ENCODE assay signal across 25 mouse cellular contexts in the genomic region with DNA sequence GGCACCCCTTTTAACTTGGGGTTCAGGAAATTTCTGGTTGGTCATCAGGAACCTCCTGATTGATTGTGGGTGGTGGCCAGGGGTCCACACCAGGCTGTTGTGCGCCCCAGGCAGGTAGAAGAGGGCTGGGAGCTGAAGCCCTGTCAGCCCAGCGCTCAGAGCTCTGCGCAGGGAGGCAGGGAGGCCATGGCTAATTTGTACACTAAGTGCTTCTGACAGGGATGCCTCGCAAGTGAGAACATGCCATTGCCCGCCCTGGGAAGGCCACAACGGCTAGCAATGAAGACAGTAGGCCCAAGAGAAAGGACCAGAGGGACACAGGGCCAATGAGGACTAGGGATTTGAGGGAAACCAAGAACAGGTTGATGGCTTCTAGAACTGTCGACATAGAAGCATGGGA. TPM values are rescaled to one million over a fixed set of nuclear protein-coding genes. Genes with fewer than 3 reads are reported as not detected.
A peak's percentile ranks its signal among the peaks of the same experiment; 100 is the strongest.
DNase-seq lines count a peak whose midpoint lies in the region; ATAC-seq and TF ChIP-seq lines count a peak whose summit lies in the region.
"Had no signal": no experiment of that assay in that cellular context is flagged by ENCODE, and none has a peak within 500 bp of the region (broad histone marks: within the 10 kb centered on the region; RNA-seq: fewer than 3 reads in every experiment).

No protein-coding gene starts in this region.

- peak in 1 of 2 experiments; percentile 51 for DNase-seq in cerebellum, adult 2 months
- DNase-seq in cerebellum, adult 9-11 months = no peak
- DNase-seq in hindbrain, embryonic 11.5 days (ENCODE audit: low spot score) = no peak
- DNase-seq in retina, embryonic 14.5 days (ENCODE audit: low spot score) = peak; percentile 80
- DNase-seq in adrenal gland, adult 8-10 months = no peak
- DNase-seq: adrenal gland, postnatal 14 days; heart, postnatal 36 days; kidney, adult 18-20 months; kidney, postnatal 4 days; lung, postnatal 36 days; thymus, postnatal 14 days had no signal

- no peak overlapping the region for H3K4me3 ChIP-seq in cerebellum, adult 2 months (replicated peaks; ENCODE audit: insufficient read depth, low read depth, low read length)
- H3K4me3 ChIP-seq in hindbrain, embryonic 13.5 days = no peak overlapping the region
- H3K4me3 ChIP-seq in hindbrain, embryonic 11.5 days (ENCODE audit: low read depth, low read length) = no peak overlapping the region
- H3K4me3 ChIP-seq in midbrain, embryonic 13.5 days (replicated peaks) = no peak overlapping the region
- H3K4me3 ChIP-seq in midbrain, embryonic 16.5 days (ENCODE audit: low read depth, low read length) = no peak overlapping the region
- H3K4me3 ChIP-seq: embryonic facial prominence, embryonic 15.5 days; forebrain, embryonic 15.5 days; heart, embryonic 15.5 days; lung, embryonic 15.5 days; megakaryocyte, embryonic 14.5 days had no signal

- peaks cover 74% of the 10 kb centered on the region for H3K4me1 ChIP-seq in cerebellum, adult 2 months (ENCODE audit: control insufficient read depth, insufficient read depth, low read length)
- peaks cover 23% of the 10 kb centered on the region for H3K4me1 ChIP-seq in hindbrain, embryonic 13.5 days (replicated peaks)
- peaks cover 3% of the 10 kb centered on the region; the same call in 1 of the 2 replicates for H3K4me1 ChIP-seq in hindbrain, embryonic 11.5 days (replicated peaks; ENCODE audit: control insufficient read depth, insufficient read depth, low read length)
- H3K4me1 ChIP-seq in midbrain, embryonic 13.5 days (replicated peaks) = peaks cover 18% of the 10 kb centered on the region
- H3K4me1 ChIP-seq in midbrain, embryonic 16.5 days (ENCODE audit: control insufficient read depth, insufficient read depth, low read length) = peaks cover 4% of the 10 kb centered on the region

- H3K9ac ChIP-seq in hindbrain, embryonic 13.5 days = 0 out of 2 replicates have a peak overlapping the region, but pooled peaks have one; percentile 24
- H3K9ac ChIP-seq in hindbrain, embryonic 11.5 days (ENCODE audit: low read depth, low read length) = no peak overlapping the region
- no peak overlapping the region for H3K9ac ChIP-seq in midbrain, embryonic 13.5 days (replicated peaks)
- H3K9ac ChIP-seq in midbrain, embryonic 16.5 days (ENCODE audit: low read depth, low read length) = no peak overlapping the region
- H3K9ac ChIP-seq: embryonic facial prominence, embryonic 15.5 days; forebrain, embryonic 15.5 days; heart, embryonic 15.5 days; lung, embryonic 15.5 days had no signal

- ATAC-seq in hindbrain, embryonic 13.5 days (ENCODE audit: low FRiP score) = no peak
- no peak for ATAC-seq in hindbrain, embryonic 11.5 days (ENCODE audit: low FRiP score)
- no peak for ATAC-seq in midbrain, embryonic 13.5 days
- ATAC-seq in midbrain, embryonic 16.5 days = no peak
- ATAC-seq: forebrain, embryonic 15.5 days; inflammation-experienced regulatory T-cells, adult 6 months had no signal

- H3K4me2 ChIP-seq in hindbrain, embryonic 13.5 days = no peak overlapping the region
- no peak overlapping the region for H3K4me2 ChIP-seq in hindbrain, embryonic 11.5 days (replicated peaks; ENCODE audit: low read depth, low read length)
- no peak overlapping the region for H3K4me2 ChIP-seq in midbrain, embryonic 13.5 days (replicated peaks)
- H3K4me2 ChIP-seq in midbrain, embryonic 16.5 days (ENCODE audit: low read length) = no peak overlapping the region
- H3K4me2 ChIP-seq: embryonic facial prominence, embryonic 15.5 days; forebrain, embryonic 15.5 days; heart, embryonic 15.5 days; lung, embryonic 15.5 days had no signal

- no peaks in the 10 kb centered on the region for H3K27me3 ChIP-seq in cerebellum, adult 2 months (ENCODE audit: control insufficient read depth, insufficient read depth, low read length)
- H3K27me3 ChIP-seq in hindbrain, embryonic 13.5 days = peaks cover 30% of the 10 kb centered on the region
- H3K27me3 ChIP-seq in hindbrain, embryonic 11.5 days (ENCODE audit: control insufficient read depth, insufficient read depth, low read length) = peaks cover 17% of the 10 kb centered on the region
- peaks cover 26% of the 10 kb centered on the region for H3K27me3 ChIP-seq in midbrain, embryonic 13.5 days
- H3K27me3 ChIP-seq in midbrain, embryonic 16.5 days (ENCODE audit: control insufficient read depth, insufficient read depth, low read depth, low read length) = peaks cover 21% of the 10 kb centered on the region

- H3K27ac ChIP-seq in cerebellum, adult 2 months (ENCODE audit: insufficient read depth, low read length) = peak overlapping the region; percentile 68
- H3K27ac ChIP-seq in hindbrain, embryonic 13.5 days = no peak overlapping the region
- H3K27ac ChIP-seq in hindbrain, embryonic 11.5 days (ENCODE audit: low read depth, low read length) = no peak overlapping the region
- peak overlapping the region; percentile 12; the same call in 1 of the 2 replicates for H3K27ac ChIP-seq in midbrain, embryonic 13.5 days
- no peak overlapping the region for H3K27ac ChIP-seq in midbrain, embryonic 16.5 days (ENCODE audit: low read length)
- H3K27ac ChIP-seq: embryonic facial prominence, embryonic 15.5 days; forebrain, embryonic 15.5 days; heart, embryonic 15.5 days; lung, embryonic 15.5 days had no signal

- no peak for TF ChIP-seq CTCF in cerebellum, adult 2 months (IDR thresholded peaks at IDR 0.05; ENCODE audit: borderline replicate concordance, insufficient read depth, low read depth, low read length)

- 26% methylated on average over 7 of the region's 7 CpGs for WGBS in cerebellum, adult 2 months
- WGBS in hindbrain, embryonic 13.5 days = 73% methylated on average over 7 of the region's 7 CpGs
- 78% methylated on average over 7 of the region's 7 CpGs for WGBS in hindbrain, embryonic 11.5 days
- 73% methylated on average over 7 of the region's 7 CpGs for whole genome bisulfite sequencing in midbrain, embryonic 13.5 days
- WGBS in midbrain, embryonic 16.5 days = 77% methylated on average over 7 of the region's 7 CpGs

- H3K36me3 ChIP-seq in hindbrain, embryonic 13.5 days = peaks cover 39% of the 10 kb centered on the region
- 0 out of 2 replicates have a peak, but pooled peaks cover 6% of the 10 kb centered on the region for H3K36me3 ChIP-seq in hindbrain, embryonic 11.5 days (ENCODE audit: control insufficient read depth, insufficient read depth, low read length)
- H3K36me3 ChIP-seq in midbrain, embryonic 13.5 days = peaks cover 36% of the 10 kb centered on the region
- no peaks in the 10 kb centered on the region; the same call in 1 of the 2 replicates for H3K36me3 ChIP-seq in midbrain, embryonic 16.5 days (ENCODE audit: control insufficient read depth, insufficient read depth, low read length)

- H3K9me3 ChIP-seq in hindbrain, embryonic 13.5 days = no peaks in the 10 kb centered on the region
- H3K9me3 ChIP-seq in hindbrain, embryonic 11.5 days (ENCODE audit: control insufficient read depth, low read length) = no peaks in the 10 kb centered on the region
- no peaks in the 10 kb centered on the region for H3K9me3 ChIP-seq in midbrain, embryonic 13.5 days
- no peaks in the 10 kb centered on the region for H3K9me3 ChIP-seq in midbrain, embryonic 16.5 days (replicated peaks; ENCODE audit: control insufficient read depth, low read length, poor library complexity, severe bottlenecking)
- H3K9me3 ChIP-seq: embryonic facial prominence, embryonic 15.5 days; forebrain, embryonic 15.5 days; heart, embryonic 15.5 days; lung, embryonic 15.5 days; megakaryocyte, embryonic 14.5 days had no signal

- TF ChIP-seq POLR2A in cerebellum, adult 2 months (IDR thresholded peaks at IDR 0.05; ENCODE audit: borderline replicate concordance, insufficient read depth, low read length) = no peak

RNA-seq across cellular contexts. Expression of a gene that starts 4.3 kb away (rescaled TPM):
- 13.4 and 14.0 TPM in 2 replicates for polyA plus RNA-seq in cerebellum, adult 2 months (2012; rRNA removed)
- polyA plus RNA-seq in hindbrain, embryonic 13.5 days (2015; fragmentation: Nextera tagmentation; extraction: Ambion mirVana) = 0.56 and 0.77 TPM in 2 replicates
- 0.18 and 0.19 TPM in 2 replicates for polyA plus RNA-seq in hindbrain, embryonic 11.5 days (2014; fragmentation: Nextera tagmentation; extraction: Ambion mirVana)
- polyA plus RNA-seq in midbrain, embryonic 13.5 days (2015; fragmentation: Nextera tagmentation; extraction: Ambion mirVana) = 0.48 and 0.62 TPM in 2 replicates
- 2.8 and 3.1 TPM in 2 replicates for polyA plus RNA-seq in midbrain, embryonic 16.5 days (2015; fragmentation: Nextera tagmentation; extraction: Ambion mirVana)
- total RNA-seq in adrenal gland, adult 8-10 months (2022) = not detected
- total RNA-seq: adrenal gland, postnatal 14 days; gastrocnemius, adult 8-10 months; liver, adult 2 months had no signal
- polyA plus RNA-seq: inflammation-experienced regulatory T-cells, adult 6 months; liver, adult 2 months; neural tube, embryonic 11.5 days; spleen, adult 2 months had no signal

RNA-seq across cellular contexts. Expression of a gene that starts 11.9 kb away (rescaled TPM):
- 1.9 and 2.5 TPM in 2 replicates for polyA plus RNA-seq in cerebellum, adult 2 months (2012; rRNA removed)
- 0.09 TPM in 1 of 2 replicates, not detected in the other for polyA plus RNA-seq in hindbrain, embryonic 13.5 days (2015; fragmentation: Nextera tagmentation; extraction: Ambion mirVana)
- polyA plus RNA-seq in hindbrain, embryonic 11.5 days (2014; fragmentation: Nextera tagmentation; extraction: Ambion mirVana) = 0.15 and 0.27 TPM in 2 replicates
- 0.12 TPM in 1 of 2 replicates, not detected in the other for polyA plus RNA-seq in midbrain, embryonic 13.5 days (2015; fragmentation: Nextera tagmentation; extraction: Ambion mirVana)
- 0.16 and 0.78 TPM in 2 replicates for polyA plus RNA-seq in midbrain, embryonic 16.5 days (2015; fragmentation: Nextera tagmentation; extraction: Ambion mirVana)
- total RNA-seq in adrenal gland, adult 8-10 months (2022) = not detected
- total RNA-seq: gastrocnemius, adult 8-10 months; left cerebral cortex, postnatal 25 days had no signal
- polyA plus RNA-seq: forebrain, embryonic 15.5 days; inflammation-experienced regulatory T-cells, adult 6 months had no signal

RNA-seq across cellular contexts. Expression of a gene that starts 11.9 kb away (rescaled TPM):
- 170 and 191 TPM in 2 replicates for polyA plus RNA-seq in cerebellum, adult 2 months (2012; rRNA removed)
- 57.1 and 58.9 TPM in 2 replicates for polyA plus RNA-seq in hindbrain, embryonic 13.5 days (2015; fragmentation: Nextera tagmentation; extraction: Ambion mirVana)
- 45.4 and 47.4 TPM in 2 replicates for polyA plus RNA-seq in hindbrain, embryonic 11.5 days (2014; fragmentation: Nextera tagmentation; extraction: Ambion mirVana)
- 56.9 and 58.0 TPM in 2 replicates for polyA plus RNA-seq in midbrain, embryonic 13.5 days (2015; fragmentation: Nextera tagmentation; extraction: Ambion mirVana)
- 71.3 and 85.3 TPM in 2 replicates for polyA plus RNA-seq in midbrain, embryonic 16.5 days (2015; fragmentation: Nextera tagmentation; extraction: Ambion mirVana)
- total RNA-seq in adrenal gland, adult 8-10 months (2022) = 100 to 1,000 TPM; 101 to 126 (median 111) TPM

RNA-seq across cellular contexts. Expression of a gene that starts 29.0 kb away (rescaled TPM):
- 88.7 and 92.8 TPM in 2 replicates for polyA plus RNA-seq in cerebellum, adult 2 months (2012; rRNA removed)
- polyA plus RNA-seq in hindbrain, embryonic 13.5 days (2015; fragmentation: Nextera tagmentation; extraction: Ambion mirVana) = 20.4 and 21.6 TPM in 2 replicates
- polyA plus RNA-seq in hindbrain, embryonic 11.5 days (2014; fragmentation: Nextera tagmentation; extraction: Ambion mirVana) = 19.5 and 20.3 TPM in 2 replicates
- polyA plus RNA-seq in midbrain, embryonic 13.5 days (2015; fragmentation: Nextera tagmentation; extraction: Ambion mirVana) = 19.1 and 21.1 TPM in 2 replicates
- 20.6 and 20.8 TPM in 2 replicates for polyA plus RNA-seq in midbrain, embryonic 16.5 days (2015; fragmentation: Nextera tagmentation; extraction: Ambion mirVana)
- 10 to 100 TPM; 20.1 to 34.6 (median 24.9) TPM for total RNA-seq in adrenal gland, adult 8-10 months (2022)

RNA-seq across cellular contexts. Expression of a gene that starts 37.1 kb away (rescaled TPM):
- 70.0 and 74.6 TPM in 2 replicates for polyA plus RNA-seq in cerebellum, adult 2 months (2012; rRNA removed)
- 45.5 and 48.7 TPM in 2 replicates for polyA plus RNA-seq in hindbrain, embryonic 13.5 days (2015; fragmentation: Nextera tagmentation; extraction: Ambion mirVana)
- 19.1 and 19.5 TPM in 2 replicates for polyA plus RNA-seq in hindbrain, embryonic 11.5 days (2014; fragmentation: Nextera tagmentation; extraction: Ambion mirVana)
- 44.3 and 47.1 TPM in 2 replicates for polyA plus RNA-seq in midbrain, embryonic 13.5 days (2015; fragmentation: Nextera tagmentation; extraction: Ambion mirVana)
- 50.9 and 52.2 TPM in 2 replicates for polyA plus RNA-seq in midbrain, embryonic 16.5 days (2015; fragmentation: Nextera tagmentation; extraction: Ambion mirVana)
- 10 to 100 TPM; 33.9 to 65.0 (median 36.3) TPM for total RNA-seq in adrenal gland, adult 8-10 months (2022)

Comparison
In these comparisons a context has a peak if more than half of its experiments do, and no peak if none do; other contexts are left out.
1. H3K27ac ChIP-seq: peak in cerebellum, adult 2 months (single experiment) and midbrain, embryonic 13.5 days (single experiment); none in hindbrain, embryonic 13.5 days (single experiment), hindbrain, embryonic 11.5 days (single experiment) and midbrain, embryonic 16.5 days (single experiment).